Mouse (Mus musculus): ENCODE measurements around the gene Hist1h1d. TPM values are rescaled to one million over a fixed set of nuclear protein-coding genes. Genes with fewer than 3 reads are reported as not detected.
"Not testable (repeated sequence)": the region's sequence is repeated elsewhere in the genome, so short reads cannot be mapped to it uniquely, and the experiment has no call there.

Hist1h1d gene
- polyA plus RNA-seq, 1 experiment from 2014 or later: 0.80 TPM

GRCm38 (mm10) chr13:23551931-23552914, 839 bp upstream of the Hist1h1d start:
- no peaks in the 10 kb centered on the region for H3K27me3 ChIP-seq
- 59% methylated on average over 8 of the region's 8 CpGs for WGBS
- peak overlapping the region; percentile 55 for H3K4me2 ChIP-seq
- ATAC-seq (ENCODE audit: insufficient number of reproducible peaks, insufficient read depth, low FRiP score, low TSS enrichment, low read depth): no peak
- H3K9me3 ChIP-seq: no peaks in the 10 kb centered on the region
- H3K4me1 ChIP-seq (replicated peaks): peaks cover 5% of the 10 kb centered on the region
- H3K9ac ChIP-seq (replicated peaks): peak overlapping the region; percentile 2; the same call in 1 of the 2 replicates
- peak overlapping the region; percentile 46 for H3K4me3 ChIP-seq (replicated peaks)
- peak overlapping the region; percentile 96 for H3K27ac ChIP-seq
- H3K36me3 ChIP-seq: no peaks in the 10 kb centered on the region

DNA sequence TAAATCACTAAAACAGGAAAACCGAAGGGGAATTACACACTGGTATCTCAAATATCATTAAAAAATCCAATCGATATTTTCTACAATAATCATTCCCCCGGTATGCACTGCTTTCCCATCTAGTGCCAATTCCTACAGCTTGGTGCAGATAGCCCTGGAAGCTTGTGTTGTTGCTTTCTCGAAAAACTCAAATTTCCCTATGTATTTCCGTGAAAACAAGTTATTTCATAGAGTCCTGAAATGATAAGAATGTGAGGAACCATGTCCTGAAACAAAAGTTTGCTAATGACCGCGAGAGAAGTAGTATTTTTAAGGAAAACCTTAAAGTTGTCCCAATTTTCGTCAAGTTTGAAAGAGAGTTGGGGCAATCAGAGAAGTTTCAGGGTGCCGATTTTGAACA, 1.3 kb downstream of the Hist1h1d start:
- peak overlapping the region; percentile 100 for H3K27ac ChIP-seq
- peaks cover 5% of the 10 kb centered on the region for H3K4me1 ChIP-seq (replicated peaks)
- H3K27me3 ChIP-seq: no peaks in the 10 kb centered on the region
- no peak for ATAC-seq (ENCODE audit: insufficient number of reproducible peaks, insufficient read depth, low FRiP score, low TSS enrichment, low read depth)
- no peaks in the 10 kb centered on the region for H3K36me3 ChIP-seq
- peak overlapping the region; percentile 66 for H3K4me3 ChIP-seq (replicated peaks)
- H3K9ac ChIP-seq (replicated peaks): peak overlapping the region; percentile 86
- H3K9me3 ChIP-seq: no peaks in the 10 kb centered on the region
- WGBS: 21% methylated on average over 9 of the region's 9 CpGs
- peak overlapping the region; percentile 90 for H3K4me2 ChIP-seq

DNA sequence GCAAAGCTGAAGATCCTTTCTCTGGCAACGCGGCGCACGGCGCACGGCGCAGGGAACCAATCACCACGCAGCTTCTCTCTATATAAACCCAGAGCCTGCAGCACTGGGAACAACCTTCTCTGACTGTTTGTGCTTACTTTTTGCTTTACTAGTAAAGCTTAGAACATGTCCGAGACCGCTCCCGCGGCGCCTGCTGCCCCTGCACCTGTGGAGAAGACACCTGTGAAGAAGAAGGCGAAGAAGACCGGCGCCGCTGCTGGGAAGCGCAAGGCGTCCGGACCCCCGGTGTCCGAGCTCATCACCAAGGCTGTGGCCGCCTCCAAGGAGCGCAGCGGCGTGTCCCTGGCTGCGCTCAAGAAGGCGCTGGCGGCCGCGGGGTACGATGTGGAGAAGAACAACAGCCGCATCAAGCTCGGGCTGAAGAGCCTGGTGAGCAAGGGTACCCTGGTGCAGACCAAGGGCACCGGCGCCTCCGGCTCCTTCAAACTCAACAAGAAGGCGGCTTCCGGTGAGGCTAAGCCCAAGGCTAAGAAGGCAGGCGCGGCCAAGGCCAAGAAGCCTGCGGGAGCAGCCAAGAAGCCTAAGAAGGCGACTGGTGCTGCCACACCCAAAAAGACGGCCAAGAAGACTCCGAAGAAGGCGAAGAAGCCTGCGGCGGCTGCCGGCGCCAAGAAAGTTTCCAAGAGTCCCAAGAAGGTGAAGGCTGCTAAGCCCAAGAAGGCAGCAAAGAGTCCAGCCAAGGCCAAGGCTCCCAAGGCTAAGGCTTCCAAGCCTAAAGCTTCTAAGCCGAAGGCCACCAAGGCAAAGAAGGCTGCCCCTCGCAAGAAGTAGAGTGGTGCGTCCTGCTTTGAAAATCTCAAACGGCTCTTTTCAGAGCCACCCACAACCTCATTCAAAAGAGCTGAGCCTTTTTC, 2.1 kb downstream of the Hist1h1d start:
- peak overlapping the region; percentile 100 for H3K27ac ChIP-seq
- no peaks in the 10 kb centered on the region for H3K36me3 ChIP-seq
- H3K4me1 ChIP-seq (replicated peaks): peaks cover 5% of the 10 kb centered on the region
- H3K9me3 ChIP-seq: no peaks in the 10 kb centered on the region
- H3K9ac ChIP-seq (replicated peaks): peak overlapping the region; percentile 86
- peak; percentile 90 for ATAC-seq (ENCODE audit: insufficient number of reproducible peaks, insufficient read depth, low FRiP score, low TSS enrichment, low read depth)
- no peaks in the 10 kb centered on the region for H3K27me3 ChIP-seq
- H3K4me3 ChIP-seq (replicated peaks): peak overlapping the region; percentile 66
- WGBS: under 1% methylated on average over 54 of the region's 54 CpGs
- H3K4me2 ChIP-seq: peak overlapping the region; percentile 90

DNA sequence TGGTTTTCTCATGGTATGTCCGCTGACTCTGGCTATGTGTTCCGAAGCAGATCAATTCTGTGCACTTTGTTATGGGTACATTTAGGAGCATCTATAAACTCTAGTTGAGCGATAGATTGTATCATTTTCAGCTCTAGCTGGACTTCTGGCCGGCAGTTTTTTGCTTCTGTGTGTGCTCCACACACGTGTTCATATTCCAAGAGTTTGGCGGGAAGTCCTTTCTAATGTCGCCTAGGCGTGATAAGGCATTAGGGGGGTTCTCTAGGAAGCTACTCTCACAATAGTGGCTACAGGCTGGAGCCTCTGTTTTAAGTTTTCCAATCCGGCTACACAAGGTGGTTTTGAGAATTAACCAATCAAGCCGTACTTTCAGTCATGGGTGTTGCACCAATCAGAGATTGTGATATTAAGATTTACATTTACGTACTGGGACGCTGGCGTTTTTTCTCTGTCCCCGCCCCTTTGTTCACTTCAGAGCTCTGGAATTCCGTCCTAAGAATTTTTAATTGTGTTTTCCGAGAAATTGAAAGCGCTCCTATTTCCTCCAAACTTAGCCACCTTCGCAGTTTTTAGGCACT, 2.9 kb downstream of the Hist1h1d start:
- H3K4me3 ChIP-seq (replicated peaks): peak overlapping the region; percentile 66
- WGBS: under 1% methylated on average over 18 of the region's 18 CpGs
- peaks cover under 1% of the 10 kb centered on the region; the same call in 1 of the 2 replicates for H3K4me1 ChIP-seq (replicated peaks)
- ATAC-seq (ENCODE audit: insufficient number of reproducible peaks, insufficient read depth, low FRiP score, low TSS enrichment, low read depth): peak; percentile 71
- no peaks in the 10 kb centered on the region for H3K9me3 ChIP-seq
- no peaks in the 10 kb centered on the region for H3K27me3 ChIP-seq
- H3K4me2 ChIP-seq: peak overlapping the region; percentile 90
- H3K27ac ChIP-seq: peak overlapping the region; percentile 100
- H3K36me3 ChIP-seq: no peaks in the 10 kb centered on the region
- peak overlapping the region; percentile 86 for H3K9ac ChIP-seq (replicated peaks)

GRCm38 (mm10) chr13:23556906-23557305, 3.8 kb downstream of the Hist1h1d start:
- WGBS: 66% methylated on average over 3 of the region's 3 CpGs
- Histone ChIP-seq H3K9me3 (no peaks in the 10 kb centered on the region), H3K4me1 (replicated peaks) (no peaks in the 10 kb centered on the region; the same call in 1 of the 2 replicates), H3K27me3 (no peaks in the 10 kb centered on the region), H3K36me3 (no peaks in the 10 kb centered on the region), H3K9ac (replicated peaks) (no peak overlapping the region), H3K4me3 (replicated peaks) (no peak overlapping the region), H3K4me2 (peak overlapping the region; percentile 90), H3K27ac (peak overlapping the region; percentile 72)
- no peak for ATAC-seq (ENCODE audit: insufficient number of reproducible peaks, insufficient read depth, low FRiP score, low TSS enrichment, low read depth)

- WGBS: 26% methylated on average over 2 of the region's 2 CpGs
- not testable (repeated sequence) for H3K9ac ChIP-seq (replicated peaks); H3K36me3 ChIP-seq; ATAC-seq (ENCODE audit: insufficient number of reproducible peaks, insufficient read depth, low FRiP score, low TSS enrichment, low read depth); H3K9me3 ChIP-seq; H3K4me1 ChIP-seq (replicated peaks); H3K27me3 ChIP-seq
- 0 out of 2 replicates have a peak overlapping the region, but pooled peaks have one; percentile 9 for H3K4me3 ChIP-seq (replicated peaks)
- peak overlapping the region; percentile 83 for H3K27ac ChIP-seq
- H3K4me2 ChIP-seq: peak overlapping the region; percentile 37
These were observed 7.6 kb downstream of the Hist1h1d start for GRCm38 (mm10) chr13:23560699-23561098.

DNA sequence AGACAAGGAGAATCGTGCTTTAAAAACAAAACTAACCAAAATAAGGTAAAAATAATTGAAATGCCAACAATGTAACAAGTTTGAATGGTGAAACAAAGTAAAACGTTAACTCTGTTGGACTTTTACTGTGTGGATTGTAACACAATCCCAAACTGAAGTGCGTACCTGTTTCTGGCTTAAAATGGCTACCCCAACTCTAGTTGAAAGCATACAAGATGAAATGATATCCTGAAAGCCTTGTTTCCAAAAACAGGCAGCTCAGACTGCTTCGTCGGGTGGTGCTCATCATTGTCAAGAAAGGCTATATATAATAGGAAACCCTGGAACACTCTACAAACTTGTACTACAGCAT, 8.4 kb downstream of the Hist1h1d start:
- H3K4me3 ChIP-seq (replicated peaks): peak overlapping the region; percentile 43
- H3K9ac ChIP-seq (replicated peaks): peak overlapping the region; percentile 59
- not testable (repeated sequence) for H3K9me3 ChIP-seq; ATAC-seq (ENCODE audit: insufficient number of reproducible peaks, insufficient read depth, low FRiP score, low TSS enrichment, low read depth); H3K36me3 ChIP-seq; H3K27me3 ChIP-seq; H3K4me1 ChIP-seq (replicated peaks)
- H3K4me2 ChIP-seq: peak overlapping the region; percentile 73
- WGBS: 0% methylated on average over 2 of the region's 5 CpGs
- peak overlapping the region; percentile 98 for H3K27ac ChIP-seq

DNA sequence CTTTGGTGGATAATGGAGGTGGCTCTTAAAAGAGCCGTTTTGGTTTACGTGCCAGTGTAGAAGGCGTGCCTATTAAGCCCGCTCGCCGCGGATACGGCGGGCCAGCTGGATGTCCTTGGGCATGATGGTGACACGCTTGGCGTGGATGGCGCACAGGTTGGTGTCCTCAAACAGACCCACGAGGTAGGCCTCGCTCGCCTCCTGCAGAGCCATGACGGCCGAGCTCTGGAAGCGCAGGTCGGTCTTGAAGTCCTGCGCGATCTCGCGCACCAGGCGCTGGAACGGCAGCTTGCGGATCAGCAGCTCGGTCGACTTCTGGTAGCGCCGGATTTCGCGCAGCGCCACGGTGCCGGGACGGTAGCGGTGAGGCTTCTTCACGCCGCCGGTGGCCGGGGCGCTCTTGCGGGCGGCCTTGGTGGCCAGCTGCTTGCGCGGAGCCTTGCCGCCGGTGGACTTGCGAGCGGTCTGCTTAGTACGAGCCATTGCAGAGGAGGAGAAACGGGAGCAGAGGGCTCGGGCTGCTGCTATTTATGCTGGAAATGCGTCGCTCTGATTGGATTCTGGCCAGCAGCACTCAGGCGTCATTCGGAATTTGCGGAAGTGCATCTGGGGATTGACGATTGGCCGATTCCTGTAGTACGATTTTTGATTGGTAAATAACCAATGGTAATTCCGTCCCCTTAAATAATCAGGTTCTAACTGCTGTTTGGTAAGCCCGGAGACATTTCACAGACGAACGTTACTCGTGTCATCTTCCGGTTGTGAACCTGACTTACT, 9.0 kb downstream of the Hist1h1d start, which contains the start of gene Hist1h3e:
Gene Hist1h3e, minus strand, starts transcription at position 487 of the 777 bp plus-strand sequence.
- peak within 1 kb of the TSS; percentile 73 for H3K4me2 ChIP-seq
- peak; percentile 98 for ATAC-seq (ENCODE audit: insufficient number of reproducible peaks, insufficient read depth, low FRiP score, low TSS enrichment, low read depth)
- not testable (repeated sequence) for H3K27me3 ChIP-seq; H3K4me1 ChIP-seq (replicated peaks); H3K9me3 ChIP-seq; H3K36me3 ChIP-seq
- peak within 1 kb of the TSS; percentile 98 for H3K27ac ChIP-seq
- H3K9ac ChIP-seq (replicated peaks): peak within 1 kb of the TSS; percentile 59
- peak within 1 kb of the TSS; percentile 43 for H3K4me3 ChIP-seq (replicated peaks)
- under 1% methylated on average over 62 of the region's 67 CpGs for WGBS

DNA sequence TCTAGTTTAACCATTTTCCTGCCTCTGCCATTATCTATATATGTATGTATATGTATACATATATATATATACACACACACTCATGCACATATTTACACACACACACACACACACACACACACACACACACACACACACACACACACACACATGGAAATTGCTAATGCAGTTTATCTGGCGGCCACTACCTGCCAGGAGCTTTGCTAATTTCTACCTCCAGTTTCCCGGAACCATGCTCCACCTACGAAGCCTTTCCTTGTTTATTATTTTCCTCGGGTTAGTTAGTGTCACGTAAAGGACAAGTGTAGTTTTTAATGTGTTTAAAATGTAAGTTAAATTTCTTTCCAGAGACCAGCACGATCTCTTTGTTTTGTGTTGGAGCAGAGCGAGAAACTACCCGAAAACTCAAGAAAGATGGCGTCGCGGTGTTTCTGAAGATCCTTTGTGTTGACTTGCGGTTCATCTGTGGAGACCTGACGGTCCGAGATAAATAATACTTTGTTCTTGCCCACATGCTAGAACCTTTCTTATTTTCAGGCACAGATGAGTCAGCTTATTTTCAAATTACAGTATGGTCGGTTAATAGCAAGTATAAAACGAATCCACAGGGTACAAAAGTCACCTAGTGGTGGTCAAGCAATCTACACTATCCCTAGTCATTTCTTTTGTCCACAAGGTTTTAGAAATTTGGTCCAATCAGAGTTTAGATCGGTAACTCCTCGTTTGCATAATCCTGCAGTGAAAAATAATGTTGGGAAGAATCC, 9.8 kb downstream of the Hist1h1d start:
- Histone ChIP-seq H3K9ac (replicated peaks) (peak overlapping the region; percentile 58), H3K9me3 (no peaks in the 10 kb centered on the region), H3K27ac (peak overlapping the region; percentile 98), H3K36me3 (no peaks in the 10 kb centered on the region), H3K4me1 (replicated peaks) (no peaks in the 10 kb centered on the region), H3K27me3 (no peaks in the 10 kb centered on the region), H3K4me3 (replicated peaks) (peak overlapping the region; percentile 43), H3K4me2 (peak overlapping the region; percentile 73)
- no peak; the same call in 1 of the 2 replicates for ATAC-seq (ENCODE audit: insufficient number of reproducible peaks, insufficient read depth, low FRiP score, low TSS enrichment, low read depth)
- 6% methylated on average over 18 of the region's 18 CpGs for WGBS

Measured in limb, embryonic 12.5 days (tissue).